Mouse (Mus musculus) hindbrain, embryonic 11.5 days (tissue): ENCODE results near the gene Il12a. TPM values are rescaled to one million over a fixed set of nuclear protein-coding genes. Genes with fewer than 3 reads are reported as not detected.

Experiments
- ATAC-seq: fragments of 200-750 bp; cut with Nextera tagmentation; 2 replicates; pipeline ENCODE4 v1.8.0; 2017; ENCODE audit warnings: mild to moderate bottlenecking, moderate TSS enrichment, moderate library complexity; ENCODE audit not compliant: low FRiP score
- DNase-seq: peaks from one replicate; pipeline ENCODE4 v3.0.0-alpha.2; 2015; ENCODE audit warnings: low spot score
- H3K27ac ChIP-seq: fragments of 300-500 bp; sonication (generic); 2 replicates; pipeline ENCODE4 v1.5.1; 2014; ENCODE audit warnings: mild to moderate bottlenecking, low read depth, low read length
- H3K27me3 ChIP-seq: fragments of 300-500 bp; sonication (generic); 2 replicates; pipeline ENCODE4 v1.6.1; 2014; ENCODE audit warnings: mild to moderate bottlenecking, low read length, moderate library complexity, mixed read lengths; ENCODE audit not compliant: control insufficient read depth, insufficient read depth
- H3K36me3 ChIP-seq: fragments of 300-500 bp; sonication (generic); 2 replicates; pipeline ENCODE4 v1.6.1; 2014; ENCODE audit warnings: mild to moderate bottlenecking, low read length, moderate library complexity, mixed read lengths; ENCODE audit not compliant: control insufficient read depth, insufficient read depth
- H3K4me1 ChIP-seq: fragments of 300-500 bp; sonication (generic); replicated peaks from 2 replicates; pipeline ENCODE4 v1.6.1; 2014; ENCODE audit warnings: low read length, mixed read lengths; ENCODE audit not compliant: control insufficient read depth, insufficient read depth
- H3K4me2 ChIP-seq: fragments of 300-500 bp; sonication (generic); replicated peaks from 2 replicates; pipeline ENCODE4 v1.6.1; 2014; ENCODE audit warnings: mild to moderate bottlenecking, low read depth, low read length
- H3K4me3 ChIP-seq: fragments of 300-500 bp; sonication (generic); 2 replicates; pipeline ENCODE4 v1.5.1; 2014; ENCODE audit warnings: low read depth, low read length
- H3K9ac ChIP-seq: fragments of 300-500 bp; sonication (generic); 2 replicates; pipeline ENCODE4 v1.6.1; 2014; ENCODE audit warnings: low read depth, low read length
- H3K9me3 ChIP-seq: fragments of 300-500 bp; sonication (generic); 2 replicates; pipeline ENCODE4 v1.6.1; 2016; ENCODE audit warnings: low read length; ENCODE audit not compliant: control insufficient read depth
- WGBS: fragments of 180-500 bp; shearing (Covaris S2); extraction: QIAGEN DNeasy Blood & Tissue Kit; methylation state at CpG from one replicate; pipeline ENCODE4 v1.1.7; 2014; 5-methylcytosine and 5-hydroxymethylcytosine counted together
- polyA plus RNA-seq: library from polyadenylated mRNA; unstranded; fragments of >200 nt; fragmentation: Nextera tagmentation; extraction: Ambion mirVana; gene quantifications from 2 replicates; pipeline ENCODE4 v1.2.1, GENCODE M21; 2014

The Il12a gene
- polyA plus RNA-seq, 1 experiment from 2014 or later = 0.19 TPM

GRCm38 (mm10) chr3:68676831-68677303, 13.6 kb upstream of the Il12a start:
- no peaks in the 10 kb centered on the region for H3K27me3 ChIP-seq
- no peaks in the 10 kb centered on the region for H3K9me3 ChIP-seq
- no peak for ATAC-seq
- no peak overlapping the region for H3K4me2 ChIP-seq
- no peaks in the 10 kb centered on the region for H3K36me3 ChIP-seq
- no peak overlapping the region for H3K27ac ChIP-seq
- no peak overlapping the region for H3K4me3 ChIP-seq
- DNase-seq = no peak
- no peak overlapping the region for H3K9ac ChIP-seq
- WGBS = 42% methylated on average over 16 of the region's 17 CpGs
- H3K4me1 ChIP-seq = no peaks in the 10 kb centered on the region

DNA sequence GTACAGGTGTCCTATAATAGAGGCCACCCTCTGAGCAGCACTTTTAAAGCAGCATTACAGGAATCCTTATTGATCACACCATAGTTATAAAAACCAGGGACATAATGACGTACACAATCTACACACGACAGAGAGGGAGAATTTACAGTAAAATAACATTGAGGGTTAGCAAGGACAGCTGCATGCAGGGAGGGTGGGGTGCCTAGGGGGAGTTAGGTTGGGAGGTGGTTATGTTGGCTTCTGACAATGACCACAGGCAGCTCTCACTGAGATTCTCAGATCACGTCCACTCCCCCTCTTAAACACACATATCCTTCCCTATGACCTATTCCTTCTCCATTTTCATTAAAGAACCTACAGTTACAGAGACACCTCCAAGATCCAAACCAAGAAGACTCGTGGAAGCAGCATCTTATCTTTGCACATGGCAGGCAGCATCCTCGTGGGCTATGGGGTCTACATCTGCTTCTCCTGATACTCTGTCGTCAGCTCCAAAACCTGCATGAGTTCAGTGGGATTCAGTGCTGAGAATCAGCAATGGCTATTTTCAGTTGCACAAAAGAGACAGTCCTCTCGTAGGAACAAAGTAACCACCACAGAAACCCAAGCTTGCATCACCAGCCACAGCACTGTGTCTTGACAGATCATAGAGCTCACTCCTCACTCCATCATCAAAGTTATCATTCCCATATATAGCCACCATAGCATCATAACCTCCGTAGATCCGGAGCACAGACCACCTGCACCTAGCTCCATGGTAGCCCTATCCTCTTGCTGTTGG, 11.4 kb upstream of the Il12a start:
- ATAC-seq (no peak), DNase-seq (no peak)
- 91% methylated on average over 9 of the region's 9 CpGs for WGBS
- H3K27me3 ChIP-seq = no peaks in the 10 kb centered on the region
- no peaks in the 10 kb centered on the region for H3K4me1 ChIP-seq
- H3K36me3 ChIP-seq = no peaks in the 10 kb centered on the region
- no peak overlapping the region for H3K27ac ChIP-seq
- no peak overlapping the region for H3K4me3 ChIP-seq
- H3K9ac ChIP-seq = no peak overlapping the region
- H3K9me3 ChIP-seq = no peaks in the 10 kb centered on the region
- H3K4me2 ChIP-seq = no peak overlapping the region

DNA sequence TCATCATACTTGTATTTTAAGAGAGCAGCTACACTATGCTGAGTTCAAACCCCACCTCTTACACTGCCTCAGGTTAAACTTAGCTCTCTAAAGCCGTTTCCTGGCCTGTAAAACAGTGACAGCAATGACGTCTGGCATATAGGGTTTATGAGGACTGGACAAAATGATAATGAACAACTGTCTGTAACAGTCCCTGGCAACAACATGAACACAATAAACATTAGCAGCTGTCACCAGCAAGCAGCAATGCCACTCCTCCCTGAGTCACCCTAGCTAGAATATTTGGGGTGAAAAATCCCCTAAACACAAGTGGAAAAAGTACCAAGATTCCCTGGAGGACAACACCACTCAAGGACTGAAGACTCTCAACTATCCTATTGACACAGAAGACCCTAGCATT, 6.9 kb upstream of the Il12a start:
- DNase-seq = no peak
- 76% methylated on average over 2 of the region's 2 CpGs for WGBS
- ATAC-seq = no peak

GRCm38 (mm10) chr3:68684207-68684606, 6.2 kb upstream of the Il12a start:
- Histone ChIP-seq H3K27ac (no peak overlapping the region), H3K4me2 (no peak overlapping the region), H3K27me3 (no peaks in the 10 kb centered on the region), H3K9me3 (no peaks in the 10 kb centered on the region), H3K4me3 (no peak overlapping the region), H3K4me1 (no peaks in the 10 kb centered on the region), H3K36me3 (no peaks in the 10 kb centered on the region), H3K9ac (no peak overlapping the region)
- WGBS = 92% methylated on average over 1 of the region's 1 CpGs
- no peak for DNase-seq
- ATAC-seq = no peak

More for the DNA sequence above, 6.9 kb upstream of the Il12a start:
- H3K4me3 ChIP-seq = no peak overlapping the region
- no peaks in the 10 kb centered on the region for H3K4me1 ChIP-seq
- H3K9me3 ChIP-seq = no peaks in the 10 kb centered on the region
- H3K9ac ChIP-seq = no peak overlapping the region
- no peaks in the 10 kb centered on the region for H3K27me3 ChIP-seq
- no peak overlapping the region for H3K27ac ChIP-seq
- no peak overlapping the region for H3K4me2 ChIP-seq
- H3K36me3 ChIP-seq = no peaks in the 10 kb centered on the region

GRCm38 (mm10) chr3:68686852-68687560, 3.4 kb upstream of the Il12a start:
- 81% methylated on average over 8 of the region's 8 CpGs for WGBS
- Histone ChIP-seq H3K27ac (no peak overlapping the region), H3K4me1 (no peaks in the 10 kb centered on the region), H3K9me3 (no peaks in the 10 kb centered on the region), H3K4me3 (no peak overlapping the region), H3K4me2 (no peak overlapping the region), H3K27me3 (no peaks in the 10 kb centered on the region), H3K36me3 (no peaks in the 10 kb centered on the region), H3K9ac (no peak overlapping the region)
- no peak for ATAC-seq
- no peak for DNase-seq

- Histone ChIP-seq H3K9me3 (no peaks in the 10 kb centered on the region), H3K4me2 (no peak overlapping the region), H3K4me1 (no peaks in the 10 kb centered on the region), H3K27me3 (no peaks in the 10 kb centered on the region), H3K9ac (no peak overlapping the region), H3K4me3 (no peak overlapping the region), H3K36me3 (no peaks in the 10 kb centered on the region), H3K27ac (no peak overlapping the region)
- DNase-seq = no peak
- 78% methylated on average over 7 of the region's 7 CpGs for WGBS
- ATAC-seq = no peak
Observed at GRCm38 (mm10) chr3:68689346-68689745, 1.1 kb upstream of the Il12a start.

DNA sequence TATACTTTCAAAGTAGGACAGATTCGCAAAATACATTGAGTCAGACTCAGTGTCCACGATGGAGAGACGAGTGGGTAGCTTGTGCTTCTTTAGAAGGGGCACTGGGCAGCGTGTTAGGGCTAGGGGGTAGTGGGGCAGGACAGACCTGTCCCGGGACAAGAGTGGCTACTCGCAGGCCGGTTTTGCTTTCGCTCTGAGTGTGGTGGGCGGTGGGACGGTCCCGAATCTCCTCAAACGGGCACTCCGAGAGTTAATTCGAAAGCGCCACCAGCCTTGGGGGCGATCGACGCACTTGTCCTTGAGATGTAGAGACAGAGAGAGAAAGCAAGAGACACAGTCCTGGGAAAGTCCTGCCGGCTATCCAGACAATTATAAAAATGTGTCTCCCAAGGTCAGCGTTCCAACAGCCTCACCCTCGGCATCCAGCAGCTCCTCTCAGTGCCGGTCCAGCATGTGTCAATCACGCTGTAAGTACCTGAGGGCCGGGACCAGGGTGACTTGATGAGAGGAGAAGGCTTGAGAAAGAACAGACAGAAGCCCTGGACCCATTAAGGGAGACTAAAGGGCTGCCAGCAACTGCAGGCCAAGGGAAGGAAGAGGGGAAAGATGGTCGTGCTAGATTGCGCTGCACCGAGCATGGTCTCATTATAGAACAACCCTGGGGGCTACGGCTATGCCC, 795 bp downstream of the Il12a start:
- Histone ChIP-seq H3K27ac (no peak overlapping the region), H3K4me3 (no peak overlapping the region), H3K27me3 (no peaks in the 10 kb centered on the region), H3K9ac (no peak overlapping the region), H3K36me3 (no peaks in the 10 kb centered on the region), H3K4me1 (no peaks in the 10 kb centered on the region), H3K4me2 (no peak overlapping the region), H3K9me3 (no peaks in the 10 kb centered on the region)
- DNase-seq (no peak), ATAC-seq (no peak)
- 89% methylated on average over 28 of the region's 28 CpGs for WGBS

GRCm38 (mm10) chr3:68691938-68692599, 1.6 kb downstream of the Il12a start:
- Histone ChIP-seq H3K27me3 (no peaks in the 10 kb centered on the region), H3K4me2 (no peak overlapping the region), H3K9ac (no peak overlapping the region), H3K27ac (no peak overlapping the region), H3K4me1 (no peaks in the 10 kb centered on the region), H3K4me3 (no peak overlapping the region), H3K36me3 (no peaks in the 10 kb centered on the region), H3K9me3 (no peaks in the 10 kb centered on the region)
- no peak for DNase-seq
- WGBS = 90% methylated on average over 7 of the region's 7 CpGs
- no peak for ATAC-seq
